8 mouse cellular contexts compared by ENCODE assay signal in genomic region chr14:82453431-82453830, GRCm38 (mm10).
"Had no signal": no experiment of that assay in that cellular context is flagged by ENCODE, and none has a peak within 500 bp of the region (broad histone marks: within the 10 kb centered on the region; RNA-seq: fewer than 3 reads in every experiment).

No protein-coding gene starts in this region.

- DNase-seq: lung, adult 18-20 months; lung, embryonic 14.5 days; lung, postnatal 14 days; lung, postnatal 36 days; right cerebral cortex, postnatal 14 days; thymus, adult 18-20 months; thymus, postnatal 14 days; thymus, postnatal 36 days had no signal
